Mouse (Mus musculus): ENCODE data around the gene Vmn2r61. TPM values are rescaled to one million over a fixed set of nuclear protein-coding genes. Genes with fewer than 3 reads are reported as not detected.

Gene Vmn2r61
- polyA plus RNA-seq (2016; fragmentation: Nextera tagmentation; extraction: Ambion mirVana), result not detected in 2 replicates

GRCm38 (mm10) chr7:42259753-42260152 is at the start of gene Vmn2r61:
Gene Vmn2r61 (plus strand): TSS chr7:42260053.
- no peak within 1 kb of the TSS for H3K4me2 ChIP-seq
- 0 out of 2 replicates have a peak, but pooled peaks cover 11% of the 10 kb centered on the region for H3K9me3 ChIP-seq (replicated peaks)
- no peak within 1 kb of the TSS for H3K9ac ChIP-seq
- no peaks in the 10 kb centered on the region for H3K4me1 ChIP-seq
- H3K27me3 ChIP-seq (replicated peaks), result no peaks in the 10 kb centered on the region
- no peaks in the 10 kb centered on the region for H3K36me3 ChIP-seq
- H3K4me3 ChIP-seq, result no peak within 1 kb of the TSS
- no peak within 1 kb of the TSS for H3K27ac ChIP-seq
- no peak for ATAC-seq
- WGBS (ENCODE audit: insufficient replicate concordance), result 62% methylated on average over 1 of the region's 1 CpGs

Other genes starting within 250 kb of the Vmn2r61 start
- gene Vmn2r59, start 201.0 kb upstream of the Vmn2r61 start, polyA plus RNA-seq (2016; fragmentation: Nextera tagmentation; extraction: Ambion mirVana), result not detected in 2 replicates
- gene Vmn2r60, start 152.3 kb upstream of the Vmn2r61 start, polyA plus RNA-seq (2016; fragmentation: Nextera tagmentation; extraction: Ambion mirVana), result not detected in 2 replicates
- not detected in 2 replicates for gene 4933421I07Rik, start 188.1 kb downstream of the Vmn2r61 start, polyA plus RNA-seq (2016; fragmentation: Nextera tagmentation; extraction: Ambion mirVana)
- gene Zfp141, start 245.7 kb downstream of the Vmn2r61 start, polyA plus RNA-seq (2016; fragmentation: Nextera tagmentation; extraction: Ambion mirVana), result 5.2 and 6.8 TPM in 2 replicates